Mouse (Mus musculus): Measurements from ENCODE around the gene Ccr7.

Ccr7 gene

GRCm38 (mm10) chr11:99154987-99155641 lies at the start of gene Ccr7:
Ccr7 (minus strand) TSS chr11:99155077.
- DNase-seq (ENCODE audit: low spot score): no peak

- DNase-seq (ENCODE audit: low spot score): peak; percentile 45
Observed at GRCm38 (mm10) chr11:99189154-99189582, 34.3 kb upstream of the Ccr7 start.

GRCm38 (mm10) chr11:99187348-99187747 lies 32.5 kb upstream of the Ccr7 start:
- no peak for DNase-seq (ENCODE audit: low spot score)

GRCm38 (mm10) chr11:99186836-99187235 lies 32.0 kb upstream of the Ccr7 start:
- no peak for DNase-seq (ENCODE audit: low spot score)

GRCm38 (mm10) chr11:99182575-99182974 lies 27.7 kb upstream of the Ccr7 start:
- DNase-seq (ENCODE audit: low spot score): no peak

GRCm38 (mm10) chr11:99180071-99180470 lies 25.2 kb upstream of the Ccr7 start:
- no peak for DNase-seq (ENCODE audit: low spot score)

- DNase-seq (ENCODE audit: low spot score): no peak
Observed at GRCm38 (mm10) chr11:99177925-99178198, 23.0 kb upstream of the Ccr7 start.

- no peak for DNase-seq (ENCODE audit: low spot score)
Observed at GRCm38 (mm10) chr11:99177054-99177924, 22.4 kb upstream of the Ccr7 start.

GRCm38 (mm10) chr11:99172002-99172401 lies 17.1 kb upstream of the Ccr7 start:
- DNase-seq (ENCODE audit: low spot score): no peak

GRCm38 (mm10) chr11:99171442-99171841 lies 16.6 kb upstream of the Ccr7 start:
- DNase-seq (ENCODE audit: low spot score): no peak

- no peak for DNase-seq (ENCODE audit: low spot score)
Observed at GRCm38 (mm10) chr11:99170547-99171267, 15.8 kb upstream of the Ccr7 start.

GRCm38 (mm10) chr11:99170005-99170404 lies 15.1 kb upstream of the Ccr7 start:
- DNase-seq (ENCODE audit: low spot score): no peak

- no peak for DNase-seq (ENCODE audit: low spot score)
Observed at GRCm38 (mm10) chr11:99169438-99169837, 14.6 kb upstream of the Ccr7 start.

GRCm38 (mm10) chr11:99168030-99168474 lies 13.2 kb upstream of the Ccr7 start:
- DNase-seq (ENCODE audit: low spot score): no peak

GRCm38 (mm10) chr11:99167576-99167975 lies 12.7 kb upstream of the Ccr7 start:
- no peak for DNase-seq (ENCODE audit: low spot score)

- no peak for DNase-seq (ENCODE audit: low spot score)
Observed at GRCm38 (mm10) chr11:99166241-99166640, 11.4 kb upstream of the Ccr7 start.

GRCm38 (mm10) chr11:99165031-99165752 lies 10.3 kb upstream of the Ccr7 start:
- no peak for DNase-seq (ENCODE audit: low spot score)

GRCm38 (mm10) chr11:99162972-99163686 lies 8.3 kb upstream of the Ccr7 start:
- no peak for DNase-seq (ENCODE audit: low spot score)

GRCm38 (mm10) chr11:99161648-99162047 lies 6.8 kb upstream of the Ccr7 start:
- no peak for DNase-seq (ENCODE audit: low spot score)

GRCm38 (mm10) chr11:99160228-99160627 lies 5.4 kb upstream of the Ccr7 start:
- DNase-seq (ENCODE audit: low spot score): no peak

- DNase-seq (ENCODE audit: low spot score): no peak
Observed at GRCm38 (mm10) chr11:99155817-99156216, 940 bp upstream of the Ccr7 start.

Measured in c-Kit-positive CD71-positive TER-119-positive erythroid progenitor cells, embryonic 14.5 days (primary cell).